Mouse (Mus musculus): ENCODE results near the gene Exoc6b.

Gene Exoc6b

GRCm38 (mm10) chr6:84976563-84976971 lies 92.7 kb downstream of the Exoc6b start:
- no peak for DNase-seq (ENCODE audit: low read depth)

- DNase-seq (ENCODE audit: low read depth): no peak
These were observed 100.8 kb downstream of the Exoc6b start for GRCm38 (mm10) chr6:84968531-84968930.

GRCm38 (mm10) chr6:84964729-84965415 lies 104.4 kb downstream of the Exoc6b start:
- DNase-seq (ENCODE audit: low read depth): no peak

- no peak for DNase-seq (ENCODE audit: low read depth)
These were observed 106.3 kb downstream of the Exoc6b start for GRCm38 (mm10) chr6:84963044-84963443.

GRCm38 (mm10) chr6:84961763-84962162 lies 107.5 kb downstream of the Exoc6b start:
- no peak for DNase-seq (ENCODE audit: low read depth)

GRCm38 (mm10) chr6:84959520-84959919 lies 109.8 kb downstream of the Exoc6b start:
- DNase-seq (ENCODE audit: low read depth): no peak

- no peak for DNase-seq (ENCODE audit: low read depth)
These were observed 117.7 kb downstream of the Exoc6b start for GRCm38 (mm10) chr6:84951621-84952020.

- DNase-seq (ENCODE audit: low read depth): no peak
These were observed 122.7 kb downstream of the Exoc6b start for GRCm38 (mm10) chr6:84946569-84946968.

- DNase-seq (ENCODE audit: low read depth): no peak
These were observed 123.2 kb downstream of the Exoc6b start for GRCm38 (mm10) chr6:84946106-84946505.

- no peak for DNase-seq (ENCODE audit: low read depth)
These were observed 136.1 kb downstream of the Exoc6b start for GRCm38 (mm10) chr6:84932953-84933921.

GRCm38 (mm10) chr6:84931051-84931450 lies 138.3 kb downstream of the Exoc6b start:
- no peak for DNase-seq (ENCODE audit: low read depth)

- peak; percentile 26 for DNase-seq (ENCODE audit: low read depth)
These were observed 143.2 kb downstream of the Exoc6b start for GRCm38 (mm10) chr6:84926066-84926465.

GRCm38 (mm10) chr6:84923760-84924221 lies 145.5 kb downstream of the Exoc6b start:
- no peak for DNase-seq (ENCODE audit: low read depth)

- DNase-seq (ENCODE audit: low read depth): peak; percentile 65
These were observed 153.0 kb downstream of the Exoc6b start for GRCm38 (mm10) chr6:84916291-84916690.

GRCm38 (mm10) chr6:84912434-84912833 lies 156.9 kb downstream of the Exoc6b start:
- DNase-seq (ENCODE audit: low read depth): peak; percentile 52

GRCm38 (mm10) chr6:84899002-84899774 lies 170.1 kb downstream of the Exoc6b start:
- DNase-seq (ENCODE audit: low read depth): no peak

- no peak for DNase-seq (ENCODE audit: low read depth)
These were observed 175.6 kb downstream of the Exoc6b start for GRCm38 (mm10) chr6:84893773-84894095.

GRCm38 (mm10) chr6:84892926-84893772 lies 176.2 kb downstream of the Exoc6b start:
- no peak for DNase-seq (ENCODE audit: low read depth)

- no peak for DNase-seq (ENCODE audit: low read depth)
These were observed 182.8 kb downstream of the Exoc6b start for GRCm38 (mm10) chr6:84886551-84886950.

- no peak for DNase-seq (ENCODE audit: low read depth)
These were observed 184.2 kb downstream of the Exoc6b start for GRCm38 (mm10) chr6:84885080-84885479.

- DNase-seq (ENCODE audit: low read depth): no peak
These were observed 185.6 kb downstream of the Exoc6b start for GRCm38 (mm10) chr6:84883720-84884119.
